Mouse (Mus musculus): ENCODE measurements at regions not wholly inside any gene's neighbourhood (a gene's known extent, or its start where the extent isn't known, plus 50 kb on each side); places are given as distances from the start of the nearest gene placed in this dataset.
A peak's percentile ranks its signal among the peaks of the same experiment; 100 is the strongest.

GRCm38 (mm10) chr3:143947079-143947937, 257.7 kb downstream of the Lmo4 start:
- no peak for ATAC-seq (ENCODE audit: low TSS enrichment)

GRCm38 (mm10) chr3:143939068-143939709, 265.8 kb downstream of the Lmo4 start:
- ATAC-seq (ENCODE audit: low TSS enrichment), result no peak

DNA sequence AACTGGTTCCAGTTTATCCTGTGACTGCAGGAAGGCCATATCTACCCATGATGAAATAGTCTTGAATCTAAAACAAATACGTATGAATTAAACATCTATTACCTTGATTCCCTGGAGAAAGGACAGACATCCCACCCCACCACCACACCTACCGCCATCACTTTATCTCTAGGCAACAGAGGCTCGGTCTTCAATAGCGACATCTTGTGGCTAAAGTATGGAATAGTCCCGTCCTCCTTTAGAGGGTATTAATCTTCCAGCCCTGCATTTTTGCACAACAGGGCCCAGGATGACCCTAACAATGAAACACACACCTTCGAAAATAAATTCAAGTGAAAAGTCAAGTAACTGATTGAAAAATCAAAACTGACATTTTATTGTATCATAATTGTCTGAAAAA, 279.7 kb downstream of the Lmo4 start:
- no peak for ATAC-seq (ENCODE audit: low TSS enrichment)

GRCm38 (mm10) chr3:143919744-143920143, 285.3 kb downstream of the Lmo4 start:
- no peak for ATAC-seq (ENCODE audit: low TSS enrichment)

DNA sequence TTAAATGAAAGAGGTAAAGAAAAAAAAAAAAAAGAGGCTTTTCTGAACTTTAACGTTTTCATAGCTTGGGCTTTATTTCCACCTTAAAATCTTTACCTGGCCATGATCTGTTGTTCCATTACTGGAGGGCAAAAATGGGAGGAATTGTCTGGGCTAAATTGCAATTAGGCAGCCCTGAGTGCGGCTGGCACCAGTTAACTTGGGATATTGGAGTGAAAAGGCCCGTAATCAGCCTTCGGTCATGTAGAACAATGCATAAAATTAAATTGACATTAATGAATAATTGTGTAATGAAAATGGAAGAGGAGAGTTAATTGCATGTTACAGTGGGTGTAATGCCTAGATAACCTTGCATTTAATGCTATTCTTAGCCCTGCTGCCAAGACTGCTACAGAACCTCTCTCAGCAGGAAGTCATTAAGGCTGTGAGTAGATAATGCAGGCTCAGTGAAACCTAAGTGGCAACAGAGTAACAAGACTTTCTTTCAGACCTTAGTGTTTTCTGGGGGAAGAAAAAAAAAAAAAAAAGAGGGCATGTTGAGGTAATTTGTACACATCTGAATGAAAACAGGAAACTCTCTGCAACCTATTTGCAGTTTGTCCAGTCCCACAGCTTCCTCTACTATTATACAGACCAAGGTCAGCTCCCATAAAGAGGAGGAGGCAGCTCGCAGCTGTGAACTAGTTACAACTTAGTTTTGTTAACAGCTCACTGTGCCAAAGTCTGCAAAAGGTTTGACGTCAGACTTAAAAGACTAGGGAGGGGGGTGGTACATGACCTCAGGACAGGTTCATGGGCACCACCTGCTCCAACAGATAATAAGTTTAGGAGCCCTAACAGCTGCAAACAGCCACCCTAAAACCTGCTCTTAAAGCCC, 290.4 kb downstream of the Lmo4 start:
- ATAC-seq (ENCODE audit: low TSS enrichment), result no peak

DNA sequence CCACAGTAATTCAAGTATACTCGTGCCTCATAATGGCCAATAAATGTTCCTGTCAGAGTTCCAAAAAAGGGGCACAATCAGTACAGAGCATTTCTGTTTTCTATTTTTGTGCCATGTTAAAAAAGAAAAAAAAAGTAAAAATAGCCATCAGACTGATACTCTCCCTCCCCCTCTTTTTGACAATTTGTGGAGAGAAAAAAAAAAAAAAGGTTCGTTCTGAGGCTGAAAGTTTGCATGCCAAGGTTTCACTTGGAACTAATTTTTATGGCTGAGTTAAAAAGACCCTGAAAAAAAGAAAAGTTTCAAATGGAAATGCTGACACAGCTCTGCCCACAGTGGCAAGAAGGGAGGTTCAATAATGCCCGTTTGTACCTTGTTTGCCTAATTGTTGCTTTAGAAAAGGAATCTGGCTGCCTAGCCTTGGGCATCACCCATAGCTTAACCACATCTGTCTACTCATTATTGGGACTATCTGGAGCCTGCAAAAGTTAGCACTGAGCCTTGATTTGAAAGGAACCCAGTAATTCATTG, 291.9 kb downstream of the Lmo4 start:
- ATAC-seq (ENCODE audit: low TSS enrichment), result no peak

GRCm38 (mm10) chr3:143912433-143912832, 292.6 kb downstream of the Lmo4 start:
- peak; percentile 78 for ATAC-seq (ENCODE audit: low TSS enrichment)

- no peak for ATAC-seq (ENCODE audit: low TSS enrichment)
Observed at GRCm38 (mm10) chr3:143909341-143909740, 295.7 kb downstream of the Lmo4 start.

DNA sequence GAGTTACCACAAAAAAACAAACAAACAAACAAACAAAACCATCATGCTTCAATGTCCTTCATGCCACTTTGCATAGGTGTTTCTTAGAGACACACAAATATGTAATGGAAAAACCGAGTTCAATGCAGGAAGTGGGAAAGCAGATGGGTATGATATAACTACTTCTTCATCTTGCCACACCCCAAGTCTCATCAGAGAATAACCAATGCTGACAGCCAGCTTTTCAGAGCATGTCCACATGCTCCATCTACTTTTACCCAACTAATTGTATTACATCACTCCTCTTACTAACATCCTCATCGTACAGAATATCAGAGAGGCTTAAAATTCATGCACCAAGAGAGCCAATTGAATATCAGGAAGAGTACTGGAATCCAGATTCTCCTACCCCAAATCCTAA, 301.6 kb downstream of the Lmo4 start:
- ATAC-seq (ENCODE audit: low TSS enrichment), result no peak

GRCm38 (mm10) chr3:143880813-143881212, 324.2 kb downstream of the Lmo4 start:
- ATAC-seq (ENCODE audit: low TSS enrichment), result no peak

GRCm38 (mm10) chr3:143873876-143874275, 331.1 kb downstream of the Lmo4 start:
- ATAC-seq (ENCODE audit: low TSS enrichment), result no peak

DNA sequence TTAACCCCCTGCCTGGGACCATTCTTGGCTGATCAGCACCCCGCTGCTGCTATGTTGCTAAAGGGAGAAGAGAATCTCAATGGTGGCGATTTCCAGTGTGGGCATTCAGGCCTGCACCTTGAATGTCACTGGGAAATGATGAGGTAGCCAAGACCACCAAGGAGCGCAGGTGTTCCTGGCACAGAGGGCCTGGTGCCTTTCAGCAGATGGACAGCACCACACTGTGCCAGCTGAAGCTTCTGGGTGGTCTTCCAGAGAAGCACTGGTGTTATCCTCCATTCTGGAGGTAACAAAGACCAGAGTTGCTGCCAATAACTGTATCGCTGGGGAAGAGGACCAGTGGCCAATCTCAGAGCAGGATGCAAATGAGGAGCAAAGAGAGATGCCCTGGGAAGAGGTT, 338.5 kb downstream of the Lmo4 start:
- ATAC-seq (ENCODE audit: low TSS enrichment), result no peak

- ATAC-seq (ENCODE audit: low TSS enrichment), result no peak
Observed at GRCm38 (mm10) chr3:143865626-143866025, 339.4 kb downstream of the Lmo4 start.

DNA sequence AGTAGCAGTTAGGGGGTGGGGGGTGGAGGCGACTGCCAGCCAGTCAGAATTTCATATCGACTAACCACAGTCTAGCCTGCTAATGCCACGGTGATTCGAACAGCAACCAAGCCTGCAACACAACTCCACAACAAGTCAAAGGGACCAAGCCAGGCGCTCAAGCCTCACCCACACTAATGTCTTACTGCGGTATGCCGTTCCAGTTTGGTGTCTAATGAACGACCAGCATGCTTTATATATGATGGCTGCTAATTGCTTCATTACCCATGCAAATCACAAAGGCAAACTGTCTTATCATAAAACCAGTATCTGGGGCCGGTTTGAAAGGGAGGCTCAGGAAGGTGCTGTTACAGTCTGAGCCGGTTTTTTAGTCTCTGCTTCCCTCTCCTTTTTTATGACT, 340.5 kb downstream of the Lmo4 start:
- no peak for ATAC-seq (ENCODE audit: low TSS enrichment)

DNA sequence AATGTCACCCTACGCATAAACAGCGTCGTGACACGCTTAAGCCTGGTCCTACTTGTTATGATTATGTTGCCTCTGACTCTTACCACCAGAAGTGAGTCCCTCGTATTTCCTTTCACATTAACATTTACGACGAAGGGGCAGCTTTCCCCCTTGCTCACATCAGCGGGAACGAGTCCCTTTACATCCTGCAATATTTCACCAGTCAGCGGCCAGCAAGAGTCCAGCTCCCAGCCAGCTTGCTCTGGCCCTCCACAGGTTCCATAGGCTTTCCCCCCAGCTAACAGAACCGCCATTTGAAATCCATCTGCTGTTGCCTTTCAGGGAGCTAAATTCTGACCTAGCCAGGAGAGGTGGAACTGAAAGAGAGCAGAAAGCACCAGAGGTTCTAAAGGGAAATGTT, 342.5 kb downstream of the Lmo4 start:
- no peak for ATAC-seq (ENCODE audit: low TSS enrichment)

- no peak for ATAC-seq (ENCODE audit: low TSS enrichment)
Observed at GRCm38 (mm10) chr3:143861866-143862265, 343.2 kb downstream of the Lmo4 start.

DNA sequence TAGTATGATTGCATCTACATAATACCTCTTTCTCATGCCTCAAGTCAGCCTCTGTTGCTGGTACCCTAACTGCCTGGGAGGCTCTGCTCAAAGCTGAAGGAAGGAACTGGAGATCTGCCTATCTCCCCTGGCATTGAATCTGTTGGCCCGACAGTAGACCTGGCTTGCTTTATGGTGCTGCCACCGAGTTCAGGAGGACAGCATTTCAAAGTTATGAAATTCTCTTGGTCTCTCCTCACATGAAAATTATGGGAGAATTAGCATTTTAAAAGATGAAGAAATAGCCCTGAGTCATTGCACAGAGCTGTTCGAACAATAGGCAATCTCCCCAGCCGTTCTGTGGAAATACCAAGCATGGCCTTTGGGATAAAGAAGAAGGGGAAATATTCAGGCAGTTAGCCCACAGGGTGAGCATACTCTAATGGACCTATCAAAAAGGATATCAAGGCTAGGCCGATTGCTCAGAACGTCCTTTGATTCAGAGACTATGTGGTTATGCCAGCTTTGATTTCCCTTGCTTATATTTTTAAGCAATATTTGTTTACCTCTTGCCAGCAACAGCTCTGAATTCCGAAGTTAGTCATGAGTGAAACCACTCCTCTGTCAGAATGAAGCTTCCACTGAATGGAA, 369.3 kb downstream of the Lmo4 start:
- no peak for ATAC-seq (ENCODE audit: low TSS enrichment)

- ATAC-seq (ENCODE audit: low TSS enrichment), result no peak
Observed at GRCm38 (mm10) chr3:143834725-143835124, 370.3 kb downstream of the Lmo4 start.

DNA sequence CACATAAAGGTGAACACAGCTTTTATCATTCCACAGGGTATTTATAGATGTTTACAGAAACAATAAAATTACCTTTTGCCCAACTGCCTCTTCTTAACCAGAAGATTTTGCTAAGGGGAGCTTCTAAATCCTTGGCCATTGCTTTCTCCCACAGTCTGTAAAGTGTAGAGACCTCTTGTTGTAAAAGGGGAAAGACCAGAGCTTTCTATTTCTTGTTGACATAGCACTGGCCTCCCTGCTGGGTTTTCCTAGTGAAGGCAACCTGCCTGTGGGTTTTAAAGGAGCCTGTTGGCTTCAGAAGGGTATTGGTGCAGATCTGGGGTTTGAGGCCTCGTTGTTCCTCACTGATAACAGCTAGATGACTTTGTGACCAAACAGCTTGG, 381.6 kb downstream of the Lmo4 start:
- ATAC-seq (ENCODE audit: low TSS enrichment), result no peak

- no peak for ATAC-seq (ENCODE audit: low TSS enrichment)
Observed at GRCm38 (mm10) chr3:143822564-143823394, 382.2 kb downstream of the Lmo4 start.

- ATAC-seq (ENCODE audit: low TSS enrichment), result no peak
Observed at GRCm38 (mm10) chr3:143807544-143807943, 397.5 kb downstream of the Lmo4 start.
